Mouse (Mus musculus): ENCODE data around the gene Tnfrsf9.

Gene Tnfrsf9

GRCm38 (mm10) chr4:150927789-150928188 is 13.4 kb downstream of the Tnfrsf9 start:
- DNase-seq (ENCODE audit: low spot score): no peak

GRCm38 (mm10) chr4:150933503-150933902 is 19.1 kb downstream of the Tnfrsf9 start:
- no peak for DNase-seq (ENCODE audit: low spot score)

GRCm38 (mm10) chr4:150937293-150938062 is 23.1 kb downstream of the Tnfrsf9 start:
- DNase-seq (ENCODE audit: low spot score): no peak

- DNase-seq (ENCODE audit: low spot score): no peak
Observed at GRCm38 (mm10) chr4:150938063-150938452, 23.7 kb downstream of the Tnfrsf9 start.

GRCm38 (mm10) chr4:150939991-150940651 is 25.8 kb downstream of the Tnfrsf9 start:
- no peak for DNase-seq (ENCODE audit: low spot score)

- DNase-seq (ENCODE audit: low spot score): no peak
Observed at GRCm38 (mm10) chr4:150944707-150945106, 30.3 kb downstream of the Tnfrsf9 start.

- DNase-seq (ENCODE audit: low spot score): no peak
Observed at GRCm38 (mm10) chr4:150950972-150951371, 36.6 kb downstream of the Tnfrsf9 start.

GRCm38 (mm10) chr4:150956369-150957105 is 42.2 kb downstream of the Tnfrsf9 start:
- no peak for DNase-seq (ENCODE audit: low spot score)

GRCm38 (mm10) chr4:150957106-150957458 is 42.7 kb downstream of the Tnfrsf9 start:
- no peak for DNase-seq (ENCODE audit: low spot score)

- no peak for DNase-seq (ENCODE audit: low spot score)
Observed at GRCm38 (mm10) chr4:150958536-150958935, 44.2 kb downstream of the Tnfrsf9 start.

- DNase-seq (ENCODE audit: low spot score): peak; percentile 32
Observed at GRCm38 (mm10) chr4:150962231-150962630, 47.9 kb downstream of the Tnfrsf9 start.

- no peak for DNase-seq (ENCODE audit: low spot score)
Observed at GRCm38 (mm10) chr4:150963711-150964110, 49.3 kb downstream of the Tnfrsf9 start.

GRCm38 (mm10) chr4:150964635-150965554 is 50.5 kb downstream of the Tnfrsf9 start:
- peak; percentile 41 for DNase-seq (ENCODE audit: low spot score)

- no peak for DNase-seq (ENCODE audit: low spot score)
Observed at GRCm38 (mm10) chr4:150965555-150965951, 51.2 kb downstream of the Tnfrsf9 start.

- DNase-seq (ENCODE audit: low spot score): no peak
Observed at GRCm38 (mm10) chr4:150966556-150966955, 52.2 kb downstream of the Tnfrsf9 start.

GRCm38 (mm10) chr4:150968956-150969355 is 54.6 kb downstream of the Tnfrsf9 start:
- no peak for DNase-seq (ENCODE audit: low spot score)

GRCm38 (mm10) chr4:150973264-150973663 is 58.9 kb downstream of the Tnfrsf9 start:
- DNase-seq (ENCODE audit: low spot score): no peak

- no peak for DNase-seq (ENCODE audit: low spot score)
Observed at GRCm38 (mm10) chr4:150975145-150975544, 60.8 kb downstream of the Tnfrsf9 start.

- no peak for DNase-seq (ENCODE audit: low spot score)
Observed at GRCm38 (mm10) chr4:150978156-150978910, 64.0 kb downstream of the Tnfrsf9 start.

- DNase-seq (ENCODE audit: low spot score): no peak
Observed at GRCm38 (mm10) chr4:150979455-150979854, 65.1 kb downstream of the Tnfrsf9 start.

- DNase-seq (ENCODE audit: low spot score): no peak
Observed at GRCm38 (mm10) chr4:150980153-150980552, 65.8 kb downstream of the Tnfrsf9 start.
